Mouse (Mus musculus): ENCODE results near the gene Gapvd1.
"Not testable (repeated sequence)": the region's sequence is repeated elsewhere in the genome, so short reads cannot be mapped to it uniquely, and the experiment has no call there.

The Gapvd1 gene

DNA sequence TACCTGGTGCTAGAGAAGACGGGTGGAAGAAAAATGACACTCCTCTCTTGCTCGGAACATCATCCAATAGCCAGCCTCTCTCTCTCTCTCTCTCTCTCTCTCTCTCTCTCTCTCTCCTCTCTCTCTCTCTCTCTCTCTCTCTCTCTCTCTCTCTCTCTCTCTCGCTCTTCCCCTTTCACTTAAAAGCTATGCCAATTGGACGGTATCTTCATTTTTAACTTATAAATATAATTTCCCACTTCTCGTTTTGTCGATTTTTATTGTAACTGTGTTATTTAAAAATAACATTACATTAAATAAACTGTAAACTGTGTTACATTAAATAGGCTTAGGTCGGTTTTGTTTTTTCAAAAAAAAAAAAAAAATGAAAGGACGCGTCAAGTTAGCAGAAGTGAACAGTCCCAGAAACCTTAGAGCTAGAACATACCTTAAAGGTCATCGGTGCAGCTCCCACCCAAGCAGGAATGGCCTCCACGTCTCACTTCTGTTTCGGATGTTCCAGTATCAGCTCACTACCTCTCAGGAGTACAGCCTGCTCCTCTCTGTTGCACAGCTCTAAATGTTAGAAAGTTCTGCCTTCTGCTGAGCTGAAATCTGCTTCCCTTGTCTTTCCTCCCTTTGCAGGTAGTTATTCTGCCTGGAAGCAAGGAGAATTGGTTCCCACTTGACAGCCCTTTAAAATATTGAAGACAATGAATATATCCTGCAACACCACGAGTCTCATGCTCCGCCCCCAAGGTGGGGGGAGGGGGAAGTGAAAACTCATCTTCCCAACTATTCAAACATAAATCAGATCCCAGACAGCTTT is at the start of gene Gapvd1:
Gapvd1 (minus strand) TSS at position 682 of the 808 bp plus-strand sequence.
- in situ Hi-C loops (cut with MboI; ENCODE audit: unreplicated experiment in 2 of 2) = no loop called here

DNA sequence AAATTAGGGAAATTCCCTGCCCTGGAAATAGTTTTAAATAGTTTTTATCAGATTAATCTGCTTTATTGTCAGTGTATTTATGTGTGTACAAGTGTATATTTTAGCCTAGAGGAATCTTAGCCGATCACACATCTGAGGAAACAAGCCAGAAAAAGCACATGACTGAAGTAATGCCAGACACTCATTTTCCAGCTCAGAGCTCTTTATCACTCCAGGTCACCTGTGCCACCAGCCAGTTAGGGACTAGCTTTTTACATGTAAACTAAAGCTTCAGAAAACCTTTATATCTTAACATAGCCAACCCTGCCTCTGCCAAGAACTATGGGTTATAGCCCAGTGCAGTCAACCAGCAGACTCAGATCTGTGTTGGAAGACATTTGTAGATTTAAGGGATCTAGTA is 49.8 kb upstream of the Gapvd1 start:
- in situ Hi-C loops (cut with MboI; ENCODE audit: unreplicated experiment in 2 of 2) = no loop called here

DNA sequence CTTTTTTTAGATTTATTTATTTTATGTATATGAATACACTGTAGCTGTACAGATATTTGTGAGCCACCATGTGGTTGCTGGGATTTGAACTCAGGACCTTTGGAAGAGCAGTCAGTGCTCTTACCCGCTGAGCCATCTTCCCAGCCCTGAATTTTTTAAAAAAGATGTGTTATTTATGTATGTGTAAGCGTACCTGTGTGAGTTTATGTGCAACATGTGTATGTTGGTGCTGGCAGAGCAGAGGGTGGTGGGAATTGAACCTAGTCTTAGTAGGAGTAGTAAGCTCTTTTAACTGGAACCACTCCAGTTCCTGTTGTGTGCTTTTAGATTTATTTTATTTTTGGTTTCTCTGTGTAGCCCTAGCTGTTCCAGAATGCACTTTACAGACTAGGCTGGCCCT is 49.1 kb upstream of the Gapvd1 start:
- in situ Hi-C loops (cut with MboI; ENCODE audit: unreplicated experiment in 2 of 2) = no loop called here

DNA sequence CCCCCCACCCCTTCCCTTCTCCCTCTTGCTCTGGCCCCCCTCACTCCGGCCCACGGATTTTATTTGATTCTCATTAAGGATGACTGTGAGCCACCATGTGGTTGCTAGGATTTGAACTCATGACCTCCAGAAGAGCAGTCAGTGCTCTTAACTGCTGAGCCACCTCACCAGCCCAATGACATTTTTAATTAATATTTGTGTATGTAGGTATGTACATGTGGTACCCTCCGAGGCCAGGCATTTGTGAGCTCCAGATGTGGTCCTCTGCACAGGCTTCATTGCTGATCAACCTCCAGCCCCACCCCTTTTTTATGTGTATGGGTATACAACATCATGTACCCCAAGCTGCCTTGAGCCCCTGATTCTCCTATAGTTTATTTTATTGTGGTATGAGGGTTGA is 48.7 kb upstream of the Gapvd1 start:
- in situ Hi-C loops (cut with MboI; ENCODE audit: unreplicated experiment in 2 of 2) = no loop called here

GRCm38 (mm10) chr2:34802565-34803245 is 47.7 kb upstream of the Gapvd1 start:
- in situ Hi-C loops (cut with MboI; ENCODE audit: unreplicated experiment in 2 of 2) = not testable (repeated sequence)

- in situ Hi-C loops (cut with MboI; ENCODE audit: unreplicated experiment in 2 of 2) = no loop called here
These were observed 46.8 kb upstream of the Gapvd1 start for GRCm38 (mm10) chr2:34801516-34802482.

DNA sequence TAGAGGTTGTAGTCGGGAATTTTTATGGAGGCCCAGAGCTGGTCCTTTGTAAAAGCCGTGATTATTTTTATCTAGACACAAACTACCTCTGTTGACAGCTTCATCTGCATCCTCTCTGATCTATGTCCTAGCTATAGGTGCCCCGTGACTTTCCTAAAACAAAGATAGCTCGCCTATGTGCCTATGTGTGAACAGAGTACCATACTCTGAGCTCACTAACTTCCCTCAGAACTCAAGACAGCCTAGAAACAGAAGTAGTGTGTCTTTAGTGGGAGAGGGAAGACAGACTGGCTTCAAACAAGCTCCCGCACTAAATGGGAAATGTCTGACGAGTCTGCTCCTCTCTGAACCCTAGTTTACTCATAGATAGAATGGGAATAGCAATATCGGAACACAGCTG is 45.3 kb upstream of the Gapvd1 start:
- in situ Hi-C loops (cut with MboI; ENCODE audit: unreplicated experiment in 2 of 2) = no loop called here

DNA sequence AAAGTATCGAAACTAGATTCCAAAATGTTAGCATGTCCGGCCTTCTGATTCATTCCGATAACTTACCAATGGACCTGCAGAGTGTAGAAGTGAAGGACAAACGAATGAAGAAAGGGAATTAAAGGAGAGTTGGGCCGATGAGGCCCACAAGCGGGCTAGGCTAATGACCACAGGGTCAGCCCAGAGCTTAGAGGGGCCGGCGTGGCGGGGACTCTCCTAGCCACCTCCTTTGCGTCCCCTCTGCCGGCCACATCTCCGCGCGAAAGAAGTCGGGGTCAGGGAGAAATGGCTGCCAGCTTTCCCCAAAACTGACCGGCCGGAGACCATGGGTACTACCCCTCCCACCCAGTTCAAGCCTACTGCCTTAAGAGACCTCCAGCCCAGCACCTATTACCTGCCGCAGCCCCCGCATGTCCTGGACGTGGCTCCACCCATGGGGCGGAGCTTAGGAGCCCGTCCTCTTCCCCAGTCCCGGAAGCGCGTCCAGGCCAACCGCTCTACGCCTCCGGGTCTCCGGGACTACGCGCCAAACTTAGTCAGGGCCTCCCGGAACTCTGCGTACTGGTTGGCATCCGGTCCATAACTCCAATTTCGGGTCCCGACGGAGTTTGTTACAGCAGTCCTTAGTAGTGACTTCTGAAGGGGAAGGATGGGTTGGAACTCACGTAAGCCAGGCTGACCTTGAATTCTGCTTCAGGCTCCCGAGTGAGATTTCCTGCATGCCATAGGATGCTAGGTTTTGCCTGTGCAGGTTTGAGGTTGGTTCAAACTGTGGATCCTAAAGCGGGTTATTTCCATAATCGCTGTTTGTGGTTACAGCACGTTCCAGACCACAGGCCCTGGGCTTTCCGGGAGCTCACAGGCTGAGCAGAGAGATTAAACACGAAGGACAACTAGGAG is 44.6 kb upstream of the Gapvd1 start, which contains the start of gene Rabepk:
Rabepk (minus strand) TSS at position 556 of the 900 bp plus-strand sequence.
- in situ Hi-C loops (cut with MboI; ENCODE audit: unreplicated experiment in 2 of 2) = loop anchor here in 1 of 2 experiments (10.0 kb wide), 1 partner anchor 325 kb away; no protein-coding TSS in a partner anchor

DNA sequence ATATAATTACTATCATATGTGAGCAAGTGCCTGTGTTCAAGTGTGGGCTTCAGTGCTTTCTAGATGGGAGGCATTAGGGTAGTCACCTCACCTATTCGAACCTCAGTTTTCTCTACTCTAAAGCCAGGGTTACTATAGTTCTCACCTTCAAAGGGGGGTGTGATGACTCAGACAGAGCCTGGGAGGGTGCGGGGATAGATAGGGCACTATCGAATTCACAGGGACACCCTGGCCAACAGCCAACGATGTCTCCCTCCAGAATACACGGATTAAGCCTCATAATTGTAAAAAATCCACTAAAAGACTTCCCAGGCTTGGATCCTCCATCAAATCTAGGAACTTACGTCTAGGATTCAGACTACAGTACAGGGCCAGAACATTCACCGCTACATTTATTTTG is 40.4 kb upstream of the Gapvd1 start:
- in situ Hi-C loops (cut with MboI; ENCODE audit: unreplicated experiment in 2 of 2) = loop anchor here in 1 of 2 experiments (10.0 kb wide), 1 partner anchor 329 kb away; no protein-coding TSS in a partner anchor

GRCm38 (mm10) chr2:34794511-34794910 is 39.5 kb upstream of the Gapvd1 start:
- in situ Hi-C loops (cut with MboI; ENCODE audit: unreplicated experiment in 2 of 2) = loop anchor here in 1 of 2 experiments (10.0 kb wide), 1 partner anchor 330 kb away; no protein-coding TSS in a partner anchor

GRCm38 (mm10) chr2:34792543-34792942 is 37.5 kb upstream of the Gapvd1 start:
- in situ Hi-C loops (cut with MboI; ENCODE audit: unreplicated experiment in 2 of 2) = loop anchor here in 1 of 2 experiments (10.0 kb wide), 1 partner anchor 332 kb away; no protein-coding TSS in a partner anchor

GRCm38 (mm10) chr2:34790282-34790681 is 35.2 kb upstream of the Gapvd1 start:
- in situ Hi-C loops (cut with MboI; ENCODE audit: unreplicated experiment in 2 of 2) = loop anchor here in 1 of 2 experiments (10.0 kb wide), 1 partner anchor 335 kb away; no protein-coding TSS in a partner anchor

- in situ Hi-C loops (cut with MboI; ENCODE audit: unreplicated experiment in 2 of 2) = loop anchor here (5.0 to 10.0 kb wide), 2 partner anchors 121 to 323 kb away; partner anchors contain the start of gene Cntrl (in 1 of the 2)
These were observed 29.1 kb upstream of the Gapvd1 start for GRCm38 (mm10) chr2:34784085-34784484.

GRCm38 (mm10) chr2:34783064-34784020 is 28.3 kb upstream of the Gapvd1 start:
- in situ Hi-C loops (cut with MboI; ENCODE audit: unreplicated experiment in 2 of 2) = loop anchor here (5.0 to 10.0 kb wide), 2 partner anchors 121 to 324 kb away; partner anchors contain the start of gene Cntrl (in 1 of the 2)

DNA sequence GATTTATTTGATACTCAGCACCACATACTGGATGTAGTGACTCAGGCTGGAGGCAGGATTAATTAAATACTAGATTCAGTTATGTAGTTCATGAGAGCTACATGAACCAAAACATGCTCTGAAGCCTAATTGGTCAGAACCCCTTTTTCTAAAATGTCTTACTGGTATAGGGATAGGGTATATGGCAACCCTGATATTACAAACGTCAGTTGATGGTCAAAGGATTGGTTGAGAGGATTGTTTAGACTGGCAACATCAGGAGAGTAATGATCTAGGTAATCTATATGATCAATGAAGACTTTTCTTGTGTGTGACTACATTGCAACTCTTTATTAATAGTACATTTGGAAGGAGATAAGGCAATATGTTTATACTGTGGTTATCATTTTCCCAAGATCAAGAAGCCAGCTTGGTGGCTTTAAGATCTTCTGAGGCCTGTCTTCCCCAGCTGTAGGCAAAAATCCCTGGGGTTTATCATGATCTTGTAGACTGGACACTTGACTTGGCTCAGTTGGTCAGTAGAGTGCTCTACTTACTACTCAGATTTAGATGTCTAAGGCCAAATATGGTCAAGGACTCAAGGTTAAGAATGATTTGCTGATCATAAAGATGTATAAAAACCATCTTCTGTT is 22.3 kb upstream of the Gapvd1 start:
- in situ Hi-C loops (cut with MboI; ENCODE audit: unreplicated experiment in 2 of 2) = no loop called here

GRCm38 (mm10) chr2:34774493-34774892 is 19.5 kb upstream of the Gapvd1 start:
- in situ Hi-C loops (cut with MboI; ENCODE audit: unreplicated experiment in 2 of 2) = loop anchor here in 1 of 2 experiments (5.0 kb wide), 1 partner anchor 188 kb away; the partner anchor contains the start of gene Traf1

GRCm38 (mm10) chr2:34773673-34774072 is 18.6 kb upstream of the Gapvd1 start:
- in situ Hi-C loops (cut with MboI; ENCODE audit: unreplicated experiment in 2 of 2) = loop anchor here in 1 of 2 experiments (5.0 kb wide), 1 partner anchor 189 kb away; the partner anchor contains the start of gene Traf1

All from v-Abl transformed pro-B cells (cell line).